Mouse (Mus musculus) heart, postnatal 0 days (tissue): Measurements from ENCODE around the gene Mroh2a.

Experiments
- CTCF ChIP-seq: IDR thresholded peaks from 2 replicates; pipeline ENCODE4 v1.5.1; 2016; ENCODE audit warnings: antibody characterized with exemption, control low read depth, low read depth
- EP300 ChIP-seq: IDR thresholded peaks from 2 replicates; pipeline ENCODE4 v1.6.1; 2016; ENCODE audit warnings: antibody characterized with exemption, low read depth

GRCm38 (mm10) chr1:88258881-88259642, 32.3 kb downstream of the Mroh2a start:
- peak; percentile 3; the same call in 1 of the 2 replicates for TF ChIP-seq CTCF
- TF ChIP-seq EP300, result no peak
